Comparison of ENCODE assay signal across 19 mouse cellular contexts in the genomic region with DNA sequence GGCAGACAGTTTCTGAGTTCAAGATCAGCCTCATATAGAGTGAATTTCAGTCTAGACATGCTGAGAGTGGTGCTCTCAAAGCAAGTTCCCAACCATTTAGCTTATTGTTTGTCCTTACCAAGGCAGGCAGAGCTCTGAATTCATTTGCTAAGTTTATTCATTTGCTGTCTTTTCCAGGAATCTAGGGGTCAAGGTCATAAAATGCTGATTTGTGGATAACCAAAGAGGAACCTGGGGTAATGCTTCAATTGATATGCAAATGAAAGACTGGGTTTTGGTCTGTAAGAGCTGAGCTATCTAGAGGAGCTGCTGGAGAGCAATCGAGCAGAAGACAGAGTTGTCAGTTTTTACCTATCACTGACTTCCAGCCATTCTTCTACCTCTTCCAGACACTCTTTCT.
"Had no signal": no experiment of that assay in that cellular context is flagged by ENCODE, and none has a peak within 500 bp of the region (broad histone marks: within the 10 kb centered on the region; RNA-seq: fewer than 3 reads in every experiment).

No protein-coding gene starts in this region.

- DNase-seq: lung, adult 18-20 months; lung, embryonic 14.5 days; lung, postnatal 10 days; lung, postnatal 4 days; midbrain, embryonic 14.5 days; retina, postnatal 1 day; right cerebral cortex, adult 18-20 months; right cerebral cortex, postnatal 25 days; right cerebral cortex, postnatal 4 days; spleen, adult 18-20 months; thymus, adult 18-20 months; thymus, postnatal 14 days; thymus, postnatal 36 days had no signal

- H3K9ac ChIP-seq: lung, embryonic 14.5 days; midbrain, embryonic 12.5 days; neural tube, embryonic 13.5 days; neural tube, embryonic 15.5 days had no signal

- H3K27me3 ChIP-seq: midbrain, embryonic 12.5 days; neural tube, embryonic 13.5 days; neural tube, embryonic 15.5 days had no signal

- ATAC-seq: midbrain, embryonic 16.5 days had no signal

- H3K27ac ChIP-seq: midbrain, embryonic 10.5 days; midbrain, embryonic 12.5 days; neural tube, embryonic 13.5 days; neural tube, embryonic 15.5 days had no signal

- H3K4me1 ChIP-seq: midbrain, embryonic 12.5 days; neural tube, embryonic 13.5 days; neural tube, embryonic 15.5 days had no signal

- H3K9me3 ChIP-seq: midbrain, embryonic 10.5 days; midbrain, embryonic 12.5 days; neural tube, embryonic 13.5 days; neural tube, embryonic 15.5 days had no signal

- H3K4me2 ChIP-seq: lung, embryonic 14.5 days; midbrain, embryonic 12.5 days; neural tube, embryonic 13.5 days; neural tube, embryonic 15.5 days had no signal

- H3K36me3 ChIP-seq: midbrain, embryonic 10.5 days; midbrain, embryonic 12.5 days; neural tube, embryonic 13.5 days; neural tube, embryonic 15.5 days had no signal

- H3K4me3 ChIP-seq: midbrain, embryonic 10.5 days; midbrain, embryonic 12.5 days; myocyte; neural tube, embryonic 13.5 days; neural tube, embryonic 15.5 days had no signal
